Mouse (Mus musculus): ENCODE results near the gene Jup. TPM values are rescaled to one million over a fixed set of nuclear protein-coding genes. Genes with fewer than 3 reads are reported as not detected.

Jup gene
- polyA plus RNA-seq (2016; fragmentation: Nextera tagmentation; extraction: Ambion mirVana), result 91.3 and 112 TPM in 2 replicates

GRCm38 (mm10) chr11:100397600-100398389 is at the start of gene Jup:
TSS of gene Jup (minus strand) at chr11:100397763.
- H3K27ac ChIP-seq, result peak within 1 kb of the TSS; percentile 92
- H3K4me1 ChIP-seq, result peaks cover 91% of the 10 kb centered on the region

GRCm38 (mm10) chr11:100442625-100443024 is 45.1 kb upstream of the Jup start:
- peaks cover 25% of the 10 kb centered on the region; the same call in 1 of the 2 replicates for H3K4me1 ChIP-seq
- DNase-seq (ENCODE audit: low spot score), result no peak
- no peaks in the 10 kb centered on the region for H3K27me3 ChIP-seq (ENCODE audit: insufficient read depth, poor library complexity, severe bottlenecking)
- 83% methylated on average over 6 of the region's 6 CpGs for WGBS
- no peak overlapping the region for H3K4me3 ChIP-seq
- no peaks in the 10 kb centered on the region for H3K9me3 ChIP-seq
- H3K27ac ChIP-seq, result no peak overlapping the region
- H3K36me3 ChIP-seq, result peaks cover 15% of the 10 kb centered on the region

More at GRCm38 (mm10) chr11:100397600-100398389, at the start of gene Jup:
- DNase-seq (ENCODE audit: low spot score), result peak; percentile 100
- 1% methylated on average over 37 of the region's 37 CpGs for WGBS
- Histone ChIP-seq H3K27me3 (ENCODE audit: insufficient read depth, poor library complexity, severe bottlenecking) (no peaks in the 10 kb centered on the region), H3K4me3 (peak within 1 kb of the TSS; percentile 87), H3K36me3 (peaks cover 11% of the 10 kb centered on the region; the same call in 1 of the 2 replicates), H3K9me3 (no peaks in the 10 kb centered on the region)

DNA sequence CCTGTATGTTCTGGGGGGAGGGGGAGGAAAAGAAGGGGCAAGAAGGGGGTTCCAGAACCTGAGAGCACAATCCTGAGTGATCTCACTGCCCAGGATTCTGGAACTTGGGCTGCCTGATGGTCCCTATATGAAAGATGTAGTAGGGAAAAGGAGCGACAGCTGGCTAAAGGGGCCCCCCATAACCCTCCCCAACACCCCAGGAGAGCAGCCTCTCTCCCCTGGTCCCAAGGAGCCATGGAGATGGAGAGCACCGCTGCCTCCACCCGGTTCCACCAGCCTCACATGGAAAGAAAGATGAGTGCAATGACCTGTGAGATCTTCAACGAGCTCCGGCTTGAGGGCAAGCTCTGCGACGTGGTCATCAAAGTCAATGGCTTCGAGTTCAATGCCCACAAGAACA is 44.2 kb upstream of the Jup start, which contains the start of the genes Nt5c3b and Klhl10:
Nt5c3b (minus strand) TSS at position 12 of the 400 bp plus-strand sequence.
Klhl10 (plus strand) TSS at position 121 of the 400 bp plus-strand sequence.
- no peaks in the 10 kb centered on the region for H3K9me3 ChIP-seq
- H3K4me3 ChIP-seq, result peak within 1 kb of the TSS; percentile 92
- peaks cover 23% of the 10 kb centered on the region for H3K36me3 ChIP-seq
- no peaks in the 10 kb centered on the region for H3K27me3 ChIP-seq (ENCODE audit: insufficient read depth, poor library complexity, severe bottlenecking)
- peaks cover 25% of the 10 kb centered on the region; the same call in 1 of the 2 replicates for H3K4me1 ChIP-seq
- peak within 1 kb of the TSS; percentile 96 for H3K27ac ChIP-seq
- no peak for DNase-seq (ENCODE audit: low spot score)
- WGBS, result 84% methylated on average over 8 of the region's 8 CpGs

GRCm38 (mm10) chr11:100440691-100441522 is 43.3 kb upstream of the Jup start:
- Histone ChIP-seq H3K36me3 (peaks cover 32% of the 10 kb centered on the region), H3K4me3 (peak overlapping the region; percentile 92), H3K9me3 (no peaks in the 10 kb centered on the region), H3K27me3 (ENCODE audit: insufficient read depth, poor library complexity, severe bottlenecking) (no peaks in the 10 kb centered on the region), H3K4me1 (peaks cover 25% of the 10 kb centered on the region; the same call in 1 of the 2 replicates), H3K27ac (peak overlapping the region; percentile 96)
- peak; percentile 89 for DNase-seq (ENCODE audit: low spot score)
- WGBS, result under 1% methylated on average over 52 of the region's 52 CpGs

DNA sequence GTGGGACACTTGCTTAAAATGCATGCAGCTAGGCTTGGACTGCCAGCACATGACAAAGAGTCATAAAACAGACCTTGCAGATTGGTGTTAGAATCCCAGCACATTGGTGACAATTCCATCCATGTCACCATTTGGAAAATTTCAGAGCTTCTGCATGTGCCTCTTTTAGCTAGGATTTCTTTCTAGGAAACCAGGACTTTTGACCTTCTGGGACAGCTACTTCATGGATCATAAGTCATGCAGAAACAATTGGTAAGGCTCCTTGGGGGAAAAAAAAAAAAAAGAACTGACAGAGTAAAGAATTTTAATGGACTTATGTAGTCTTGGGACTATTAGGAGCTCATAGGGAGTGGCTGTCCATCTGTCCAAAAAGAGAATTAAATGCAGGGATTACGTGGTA is 40.3 kb upstream of the Jup start:
- Histone ChIP-seq H3K4me1 (peaks cover 25% of the 10 kb centered on the region; the same call in 1 of the 2 replicates), H3K36me3 (peaks cover 56% of the 10 kb centered on the region), H3K9me3 (no peaks in the 10 kb centered on the region), H3K4me3 (no peak overlapping the region), H3K27ac (no peak overlapping the region), H3K27me3 (ENCODE audit: insufficient read depth, poor library complexity, severe bottlenecking) (no peaks in the 10 kb centered on the region)
- no peak for DNase-seq (ENCODE audit: low spot score)
- 95% methylated on average over 1 of the region's 1 CpGs for WGBS

DNA sequence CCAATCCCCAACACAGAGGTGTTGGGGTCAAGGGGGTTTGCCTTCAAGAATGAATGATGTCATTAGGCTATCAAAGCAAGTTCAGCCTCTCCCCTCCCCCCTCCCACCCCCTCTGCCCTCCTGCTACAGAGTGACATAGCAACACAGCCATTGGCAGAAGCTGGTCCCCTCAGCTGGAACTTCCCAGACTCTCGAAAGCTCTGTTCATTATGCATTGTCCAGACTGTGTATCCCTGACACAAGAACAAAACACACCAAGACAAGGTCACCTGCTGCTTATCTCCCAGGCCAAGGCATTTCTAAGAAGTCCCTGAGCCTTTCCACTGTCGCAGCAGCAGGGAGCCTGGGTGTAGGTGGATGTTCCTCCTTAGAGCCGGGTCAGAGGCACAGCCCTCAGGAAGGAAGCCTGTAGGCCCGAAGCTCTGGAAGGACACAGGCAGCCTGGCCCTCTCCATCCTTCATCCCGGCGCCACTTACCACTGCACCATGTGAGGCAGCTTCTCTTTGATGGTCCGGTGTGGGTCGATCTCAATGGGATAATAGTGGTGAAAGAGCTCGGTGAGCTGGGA is 38.2 kb upstream of the Jup start:
- Histone ChIP-seq H3K9me3 (no peaks in the 10 kb centered on the region), H3K27ac (no peak overlapping the region), H3K4me3 (no peak overlapping the region), H3K4me1 (peaks cover 28% of the 10 kb centered on the region), H3K27me3 (ENCODE audit: insufficient read depth, poor library complexity, severe bottlenecking) (no peaks in the 10 kb centered on the region), H3K36me3 (peaks cover 68% of the 10 kb centered on the region)
- DNase-seq (ENCODE audit: low spot score), result no peak
- 83% methylated on average over 9 of the region's 9 CpGs for WGBS

DNA sequence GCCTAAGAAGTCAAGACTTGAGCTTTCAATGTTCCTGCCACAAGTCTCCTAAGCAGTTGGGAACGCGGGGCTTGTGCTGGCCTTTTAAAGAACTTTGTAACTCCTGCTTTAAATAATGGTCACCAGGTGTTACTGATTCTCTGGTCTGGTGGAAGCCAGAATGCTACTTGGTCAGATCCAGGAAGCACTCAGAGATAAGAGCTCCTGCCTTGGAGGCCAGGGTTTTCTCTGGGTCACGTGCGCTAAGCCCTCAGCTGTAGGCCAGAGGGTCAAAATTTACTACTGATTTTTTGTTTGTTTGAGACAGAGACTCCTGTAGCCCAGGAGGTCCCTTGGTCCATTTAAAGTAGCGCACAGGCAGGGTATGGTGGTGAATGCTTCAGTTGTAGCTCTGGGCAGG is 34.4 kb upstream of the Jup start:
- Histone ChIP-seq H3K4me3 (no peak overlapping the region), H3K4me1 (peaks cover 36% of the 10 kb centered on the region), H3K9me3 (no peaks in the 10 kb centered on the region), H3K27ac (no peak overlapping the region), H3K36me3 (peaks cover 66% of the 10 kb centered on the region), H3K27me3 (ENCODE audit: insufficient read depth, poor library complexity, severe bottlenecking) (no peaks in the 10 kb centered on the region)
- no peak for DNase-seq (ENCODE audit: low spot score)
- 69% methylated on average over 5 of the region's 5 CpGs for WGBS

DNA sequence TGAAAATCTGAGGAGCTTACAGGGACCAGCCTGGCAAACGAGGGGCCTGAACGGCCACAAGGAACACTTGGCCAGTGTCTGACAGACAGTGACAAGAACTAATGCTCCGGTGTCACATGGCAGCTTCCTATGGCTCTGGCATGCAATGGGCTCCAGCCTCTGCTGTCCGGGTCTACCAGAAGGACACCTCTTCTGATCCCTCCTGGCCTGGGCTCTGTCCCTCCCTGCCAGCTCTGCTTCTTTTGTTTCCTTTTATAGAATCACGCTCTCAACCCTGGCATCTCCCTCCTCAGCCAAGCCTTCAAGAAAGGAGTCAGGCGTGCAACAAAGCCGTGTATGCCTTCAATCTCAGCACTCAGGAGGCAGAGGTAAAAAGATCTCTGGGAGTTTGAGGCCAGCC is 32.5 kb upstream of the Jup start:
- 58% methylated on average over 7 of the region's 7 CpGs for WGBS
- H3K4me1 ChIP-seq, result peaks cover 46% of the 10 kb centered on the region
- peaks cover 47% of the 10 kb centered on the region for H3K36me3 ChIP-seq

GRCm38 (mm10) chr11:100428612-100429199 is 31.1 kb upstream of the Jup start:
- Histone ChIP-seq H3K9me3 (no peaks in the 10 kb centered on the region), H3K4me1 (peaks cover 46% of the 10 kb centered on the region), H3K27ac (peak overlapping the region; percentile 57; the same call in 1 of the 2 replicates), H3K4me3 (no peak overlapping the region), H3K36me3 (peaks cover 49% of the 10 kb centered on the region), H3K27me3 (ENCODE audit: insufficient read depth, poor library complexity, severe bottlenecking) (no peaks in the 10 kb centered on the region)
- DNase-seq (ENCODE audit: low spot score), result no peak
- 59% methylated on average over 9 of the region's 9 CpGs for WGBS

More for the DNA sequence above, 32.5 kb upstream of the Jup start:
- Histone ChIP-seq H3K27me3 (ENCODE audit: insufficient read depth, poor library complexity, severe bottlenecking) (no peaks in the 10 kb centered on the region), H3K27ac (peak overlapping the region; percentile 65), H3K4me3 (0 out of 2 replicates have a peak overlapping the region, but pooled peaks have one; percentile 22), H3K9me3 (no peaks in the 10 kb centered on the region)
- DNase-seq (ENCODE audit: low spot score), result no peak

DNA sequence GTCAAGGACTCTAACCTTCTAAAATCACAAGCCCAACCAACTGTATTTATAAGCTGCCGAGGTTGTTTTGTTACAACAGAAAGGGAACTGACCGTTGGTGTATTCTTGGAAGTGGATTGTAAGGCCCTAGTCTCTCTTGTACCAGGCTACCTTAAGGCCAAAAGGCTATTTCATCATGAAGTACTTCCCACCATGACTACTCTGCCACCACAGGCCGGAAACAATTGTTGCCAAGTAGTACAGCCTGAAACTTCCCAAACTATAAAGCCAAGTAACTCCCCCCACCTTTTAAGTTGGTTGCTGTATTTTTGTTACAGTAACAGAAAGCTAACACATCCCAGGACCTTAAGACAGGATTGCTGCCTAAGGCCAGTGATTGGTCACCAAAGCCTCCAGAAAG is 29.3 kb upstream of the Jup start:
- 85% methylated on average over 3 of the region's 3 CpGs for WGBS
- peaks cover 56% of the 10 kb centered on the region for H3K36me3 ChIP-seq
- no peak for DNase-seq (ENCODE audit: low spot score)
- peaks cover 41% of the 10 kb centered on the region for H3K4me1 ChIP-seq
- no peaks in the 10 kb centered on the region for H3K27me3 ChIP-seq (ENCODE audit: insufficient read depth, poor library complexity, severe bottlenecking)
- H3K27ac ChIP-seq, result no peak overlapping the region
- no peaks in the 10 kb centered on the region for H3K9me3 ChIP-seq
- H3K4me3 ChIP-seq, result no peak overlapping the region

DNA sequence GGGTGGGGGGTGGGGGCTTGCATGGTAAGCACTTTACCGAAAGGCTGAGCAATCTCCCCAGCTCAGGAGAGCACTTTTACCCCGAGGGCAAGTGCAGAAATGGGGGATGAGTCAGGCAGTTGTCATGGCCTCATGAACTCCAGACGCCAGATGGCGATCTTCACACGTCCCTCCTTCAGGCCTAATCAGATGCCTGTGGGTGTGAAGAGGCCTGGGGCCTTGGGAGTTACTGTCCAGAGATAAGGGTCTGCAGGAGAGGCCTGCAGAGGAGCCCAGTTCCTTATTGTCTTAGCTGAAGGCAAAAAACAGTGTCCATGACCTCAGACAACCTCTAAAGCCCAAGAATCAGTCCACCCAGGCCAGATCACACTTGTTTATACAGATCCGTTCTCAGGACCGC is 28.3 kb upstream of the Jup start:
- Histone ChIP-seq H3K4me1 (peaks cover 34% of the 10 kb centered on the region), H3K36me3 (peaks cover 59% of the 10 kb centered on the region), H3K27ac (peak overlapping the region; percentile 23; the same call in 1 of the 2 replicates), H3K27me3 (ENCODE audit: insufficient read depth, poor library complexity, severe bottlenecking) (no peaks in the 10 kb centered on the region), H3K4me3 (no peak overlapping the region), H3K9me3 (no peaks in the 10 kb centered on the region)
- WGBS, result 12% methylated on average over 7 of the region's 7 CpGs
- DNase-seq (ENCODE audit: low spot score), result peak; percentile 90

GRCm38 (mm10) chr11:100423836-100424235 is 26.3 kb upstream of the Jup start:
- H3K36me3 ChIP-seq, result peaks cover 52% of the 10 kb centered on the region
- no peaks in the 10 kb centered on the region for H3K27me3 ChIP-seq (ENCODE audit: insufficient read depth, poor library complexity, severe bottlenecking)
- WGBS, result 93% methylated on average over 7 of the region's 7 CpGs
- no peak overlapping the region for H3K27ac ChIP-seq
- H3K4me3 ChIP-seq, result no peak overlapping the region
- DNase-seq (ENCODE audit: low spot score), result no peak
- peaks cover 15% of the 10 kb centered on the region for H3K4me1 ChIP-seq
- H3K9me3 ChIP-seq, result no peaks in the 10 kb centered on the region

All from heart, embryonic 10.5 days (tissue).